Mouse (Mus musculus) liver, embryonic 11.5 days (tissue): ENCODE data around the gene Cdnf. TPM values are rescaled to one million over a fixed set of nuclear protein-coding genes. Genes with fewer than 3 reads are reported as not detected.

Source experiments
- ATAC-seq: fragments of 200-750 bp; cut with Nextera tagmentation; replicated peaks from 2 replicates; pipeline ENCODE4 v1.8.0; 2017; ENCODE audit warnings: moderate number of reproducible peaks, mild to moderate bottlenecking, moderate TSS enrichment, moderate library complexity; ENCODE audit not compliant: low FRiP score
- DNase-seq: peaks from one replicate; pipeline ENCODE4 v3.0.0-alpha.2; 2017; ENCODE audit warnings: low spot score
- H3K27ac ChIP-seq: fragments of 300-500 bp; sonication (generic); 2 replicates; pipeline ENCODE4 v1.5.1; 2014; ENCODE audit warnings: mild to moderate bottlenecking, low read depth, low read length, control low read depth
- H3K27me3 ChIP-seq: fragments of 300-500 bp; sonication (generic); replicated peaks from 2 replicates; pipeline ENCODE4 v1.6.1; 2014; ENCODE audit warnings: low read length, mixed read lengths; ENCODE audit not compliant: control insufficient read depth, insufficient read depth
- H3K36me3 ChIP-seq: fragments of 300-500 bp; sonication (generic); 2 replicates; pipeline ENCODE4 v1.6.1; 2014; ENCODE audit warnings: mild to moderate bottlenecking, low read length, moderate library complexity, mixed read lengths; ENCODE audit not compliant: control insufficient read depth, insufficient read depth
- H3K4me1 ChIP-seq: fragments of 300-500 bp; sonication (generic); replicated peaks from 2 replicates; pipeline ENCODE4 v1.6.1; 2014; ENCODE audit warnings: low read length, mixed read lengths; ENCODE audit not compliant: control insufficient read depth, insufficient read depth
- H3K4me2 ChIP-seq: fragments of 300-500 bp; sonication (generic); 2 replicates; pipeline ENCODE4 v1.6.1; 2014; ENCODE audit warnings: mild to moderate bottlenecking, control low read depth, moderate library complexity
- H3K4me3 ChIP-seq: fragments of 300-500 bp; sonication (generic); 2 replicates; pipeline ENCODE4 v1.5.1; 2014; ENCODE audit warnings: low read depth, low read length, control low read depth
- H3K9ac ChIP-seq: fragments of 300-500 bp; sonication (generic); 2 replicates; pipeline ENCODE4 v1.6.1; 2014; ENCODE audit warnings: low read depth, low read length, control low read depth
- H3K9me3 ChIP-seq: fragments of 300-500 bp; sonication (generic); 2 replicates; pipeline ENCODE4 v1.6.1; 2016; ENCODE audit warnings: low read length, inconsistent platforms, mixed read lengths; ENCODE audit not compliant: control insufficient read depth
- WGBS: fragments of 180-500 bp; shearing (Covaris S2); extraction: QIAGEN DNeasy Blood & Tissue Kit; methylation state at CpG from one replicate; pipeline ENCODE4 v1.1.7; 2014; 5-methylcytosine and 5-hydroxymethylcytosine counted together
- polyA plus RNA-seq: library from polyadenylated mRNA; unstranded; fragments of >200 nt; fragmentation: Nextera tagmentation; extraction: Ambion mirVana; gene quantifications from 2 replicates; pipeline ENCODE4 v1.2.1, GENCODE M21; 2014

Cdnf gene
- polyA plus RNA-seq, 1 experiment from 2014 or later = 0.15 TPM

- H3K27me3 ChIP-seq = no peaks in the 10 kb centered on the region
- WGBS = 88% methylated on average over 6 of the region's 6 CpGs
- no peaks in the 10 kb centered on the region for H3K9me3 ChIP-seq
- no peak overlapping the region for H3K9ac ChIP-seq
- peaks cover 37% of the 10 kb centered on the region for H3K36me3 ChIP-seq
- H3K27ac ChIP-seq = no peak overlapping the region
- peak; percentile 68 for ATAC-seq
- no peak for DNase-seq
- no peaks in the 10 kb centered on the region for H3K4me1 ChIP-seq
- no peak overlapping the region for H3K4me2 ChIP-seq
- H3K4me3 ChIP-seq = no peak overlapping the region
Observed at GRCm38 (mm10) chr2:3499543-3499942, 13.3 kb upstream of the Cdnf start.

GRCm38 (mm10) chr2:3500886-3501285 is 11.9 kb upstream of the Cdnf start:
- WGBS = 89% methylated on average over 5 of the region's 5 CpGs
- no peak for ATAC-seq
- H3K36me3 ChIP-seq = peaks cover 41% of the 10 kb centered on the region

GRCm38 (mm10) chr2:3512076-3512475 is 754 bp upstream of the Cdnf start:
- Histone ChIP-seq H3K9me3 (no peaks in the 10 kb centered on the region), H3K27me3 (no peaks in the 10 kb centered on the region), H3K27ac (peak overlapping the region; percentile 78), H3K36me3 (peaks cover 16% of the 10 kb centered on the region), H3K4me3 (peak overlapping the region; percentile 91), H3K4me2 (peak overlapping the region; percentile 94), H3K9ac (peak overlapping the region; percentile 89), H3K4me1 (peaks cover 5% of the 10 kb centered on the region)
- DNase-seq = no peak
- ATAC-seq = peak; percentile 3; the same call in 1 of the 2 replicates
- under 1% methylated on average over 15 of the region's 15 CpGs for WGBS

More at GRCm38 (mm10) chr2:3500886-3501285, 11.9 kb upstream of the Cdnf start:
- DNase-seq = no peak
- Histone ChIP-seq H3K4me1 (no peaks in the 10 kb centered on the region), H3K27ac (no peak overlapping the region), H3K9me3 (no peaks in the 10 kb centered on the region), H3K27me3 (no peaks in the 10 kb centered on the region), H3K4me2 (no peak overlapping the region), H3K4me3 (no peak overlapping the region), H3K9ac (no peak overlapping the region)

- no peak overlapping the region for H3K9ac ChIP-seq
- no peak overlapping the region for H3K27ac ChIP-seq
- ATAC-seq (no peak), DNase-seq (no peak)
- H3K4me1 ChIP-seq = no peaks in the 10 kb centered on the region
- 69% methylated on average over 4 of the region's 4 CpGs for WGBS
- no peaks in the 10 kb centered on the region for H3K36me3 ChIP-seq
- no peaks in the 10 kb centered on the region for H3K9me3 ChIP-seq
- no peak overlapping the region for H3K4me3 ChIP-seq
- H3K27me3 ChIP-seq = no peaks in the 10 kb centered on the region
- no peak overlapping the region for H3K4me2 ChIP-seq
Observed at GRCm38 (mm10) chr2:3522558-3522957, 9.7 kb downstream of the Cdnf start.

GRCm38 (mm10) chr2:3526288-3526687 is 13.5 kb downstream of the Cdnf start:
- Histone ChIP-seq H3K27me3 (no peaks in the 10 kb centered on the region), H3K4me3 (no peak overlapping the region), H3K9me3 (no peaks in the 10 kb centered on the region), H3K4me1 (no peaks in the 10 kb centered on the region), H3K9ac (no peak overlapping the region), H3K27ac (no peak overlapping the region), H3K4me2 (no peak overlapping the region), H3K36me3 (no peaks in the 10 kb centered on the region)
- DNase-seq (no peak), ATAC-seq (no peak)
- WGBS = 68% methylated on average over 6 of the region's 6 CpGs

- H3K4me2 ChIP-seq = no peak overlapping the region
- DNase-seq (no peak), ATAC-seq (no peak)
- 60% methylated on average over 9 of the region's 9 CpGs for WGBS
- no peaks in the 10 kb centered on the region for H3K36me3 ChIP-seq
- H3K4me3 ChIP-seq = no peak overlapping the region
- H3K9me3 ChIP-seq = no peaks in the 10 kb centered on the region
- no peak overlapping the region for H3K9ac ChIP-seq
- no peak overlapping the region for H3K27ac ChIP-seq
- no peaks in the 10 kb centered on the region; the same call in 1 of the 2 replicates for H3K4me1 ChIP-seq
- no peaks in the 10 kb centered on the region for H3K27me3 ChIP-seq
Observed at GRCm38 (mm10) chr2:3541307-3542079, 28.7 kb downstream of the Cdnf start.

GRCm38 (mm10) chr2:3546055-3546454 is 33.2 kb downstream of the Cdnf start:
- H3K36me3 ChIP-seq = no peaks in the 10 kb centered on the region
- peak; percentile 63; the same call in 1 of the 2 replicates for ATAC-seq
- no peak overlapping the region for H3K4me3 ChIP-seq
- H3K4me1 ChIP-seq = no peaks in the 10 kb centered on the region; the same call in 1 of the 2 replicates
- H3K27ac ChIP-seq = no peak overlapping the region
- WGBS = 38% methylated on average over 2 of the region's 2 CpGs
- no peaks in the 10 kb centered on the region for H3K27me3 ChIP-seq
- H3K4me2 ChIP-seq = no peak overlapping the region
- no peak for DNase-seq
- H3K9ac ChIP-seq = no peak overlapping the region
- H3K9me3 ChIP-seq = no peaks in the 10 kb centered on the region

- 9% methylated on average over 4 of the region's 4 CpGs for WGBS
- H3K4me3 ChIP-seq = no peak overlapping the region
- ATAC-seq = no peak
- H3K4me1 ChIP-seq = no peaks in the 10 kb centered on the region; the same call in 1 of the 2 replicates
- no peaks in the 10 kb centered on the region for H3K9me3 ChIP-seq
- H3K27ac ChIP-seq = no peak overlapping the region
- no peak overlapping the region for H3K4me2 ChIP-seq
- H3K36me3 ChIP-seq = no peaks in the 10 kb centered on the region
- no peak for DNase-seq
- no peaks in the 10 kb centered on the region for H3K27me3 ChIP-seq
- H3K9ac ChIP-seq = no peak overlapping the region
Observed at GRCm38 (mm10) chr2:3546588-3546987, 33.8 kb downstream of the Cdnf start.

- no peak within 1 kb of the TSS for H3K4me2 ChIP-seq
- no peaks in the 10 kb centered on the region for H3K4me1 ChIP-seq
- no peak within 1 kb of the TSS for H3K9ac ChIP-seq
- H3K36me3 ChIP-seq = no peaks in the 10 kb centered on the region
- WGBS = 70% methylated on average over 12 of the region's 12 CpGs
- no peak within 1 kb of the TSS for H3K27ac ChIP-seq
- no peaks in the 10 kb centered on the region for H3K9me3 ChIP-seq
- no peak within 1 kb of the TSS for H3K4me3 ChIP-seq
- DNase-seq (no peak), ATAC-seq (no peak)
- H3K27me3 ChIP-seq = no peaks in the 10 kb centered on the region
Observed at GRCm38 (mm10) chr2:3570186-3570585, 57.4 kb downstream of the Cdnf start, which contains the start of gene Fam107b. Gene Fam107b (plus strand): TSS chr2:3570488.
